Mouse (Mus musculus): ENCODE data around the gene Gif. TPM values are rescaled to one million over a fixed set of nuclear protein-coding genes. Genes with fewer than 3 reads are reported as not detected.

Gif gene
- polyA plus RNA-seq (2012; rRNA removed) = not detected in 2 replicates

DNA sequence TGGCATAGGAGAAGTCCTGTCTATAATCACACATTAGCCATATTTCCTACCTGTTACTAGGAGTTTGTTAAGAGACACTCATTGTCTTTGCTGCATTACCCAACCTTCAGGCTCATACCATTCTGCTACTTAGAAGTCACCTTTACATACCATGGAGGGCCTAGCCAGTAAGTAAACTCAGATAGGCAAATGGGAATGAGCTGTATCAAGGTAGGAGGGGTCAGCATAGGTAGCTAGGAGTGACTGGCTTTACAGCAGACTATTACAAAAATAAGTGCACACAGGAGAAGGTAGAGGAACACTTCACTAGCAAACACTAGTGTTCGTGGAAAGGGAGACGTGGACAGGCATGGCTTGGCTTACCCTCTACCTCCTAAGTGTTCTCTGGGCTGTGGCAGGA lies at the start of gene Gif:
Gene Gif (plus strand): TSS at position 257 of the 400 bp plus-strand sequence.

DNA sequence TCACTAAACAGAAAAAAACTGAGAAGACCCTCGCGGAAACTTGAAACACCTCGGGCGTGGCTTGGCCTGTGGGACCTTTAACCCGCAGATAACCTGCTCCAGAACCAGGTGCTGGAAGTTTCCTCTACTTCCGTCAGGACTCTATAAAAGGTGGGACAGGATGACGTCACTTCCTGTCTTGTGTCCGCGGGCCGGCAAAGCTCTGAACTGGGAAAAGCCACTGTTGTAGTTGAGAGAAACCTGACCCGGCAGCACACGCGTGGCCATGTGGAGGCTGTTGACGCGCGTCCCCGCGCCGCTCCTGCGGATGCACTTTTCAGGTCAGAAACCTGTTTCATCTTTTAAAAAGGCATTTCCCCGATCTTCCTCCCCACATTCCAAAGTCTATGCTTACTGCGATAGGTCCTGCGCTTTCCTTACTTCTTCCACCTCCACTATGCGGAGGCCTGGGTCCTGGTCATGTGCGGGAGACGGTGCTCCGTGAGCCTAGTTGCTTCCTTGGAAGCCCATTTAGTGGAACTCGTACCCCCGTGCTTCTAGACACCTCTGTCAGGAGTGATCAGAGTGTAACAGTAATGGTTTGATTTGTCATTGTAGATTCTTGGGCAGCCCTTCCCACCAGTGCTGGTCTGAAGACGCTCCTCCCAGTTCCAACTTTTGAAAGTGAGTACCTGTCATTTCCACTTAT lies 23.0 kb downstream of the Gif start, which contains the start of gene Mrpl16:
Gene Mrpl16 (plus strand): TSS at position 187 of the 688 bp plus-strand sequence.

Other genes with a start within 250 kb of the Gif start
- 2.4 and 2.9 TPM in 2 replicates for gene Ms4a6b, start 231.0 kb upstream of the Gif start, polyA plus RNA-seq (2012; rRNA removed)
- 0.20 and 0.32 TPM in 2 replicates for gene Ms4a4d, start 210.8 kb upstream of the Gif start, polyA plus RNA-seq (2012; rRNA removed)
- gene Ms4a6d, start 142.7 kb upstream of the Gif start, polyA plus RNA-seq (2012; rRNA removed) = 1.1 and 1.9 TPM in 2 replicates
- 0.19 TPM in 1 of 2 replicates, not detected in the other for gene Ms4a2, start 123.8 kb upstream of the Gif start, polyA plus RNA-seq (2012; rRNA removed)
- 0.25 and 0.50 TPM in 2 replicates for gene Ms4a3, start 106.7 kb upstream of the Gif start, polyA plus RNA-seq (2012; rRNA removed)
- gene Oosp2, start 87.0 kb upstream of the Gif start, polyA plus RNA-seq (2012; rRNA removed) = not detected in 2 replicates
- gene Oosp1, start 56.4 kb upstream of the Gif start, polyA plus RNA-seq (2012; rRNA removed) = not detected in 2 replicates
- gene Oosp3, start 50.5 kb upstream of the Gif start, polyA plus RNA-seq (2012; rRNA removed) = not detected in 2 replicates
- 36.8 and 39.9 TPM in 2 replicates for gene Mrpl16, start 22.8 kb downstream of the Gif start, polyA plus RNA-seq (2012; rRNA removed)
- gene Stx3, start 71.8 kb downstream of the Gif start, polyA plus RNA-seq (2012; rRNA removed) = 11.3 and 13.5 TPM in 2 replicates
- gene Olfr1417, start 91.7 kb downstream of the Gif start, polyA plus RNA-seq (2012; rRNA removed) = not detected in 2 replicates
- not detected in 2 replicates for gene Olfr1418, start 113.5 kb downstream of the Gif start, polyA plus RNA-seq (2012; rRNA removed)
- gene Olfr1419, start 127.6 kb downstream of the Gif start, polyA plus RNA-seq (2012; rRNA removed) = not detected in 2 replicates
- not detected in 2 replicates for gene Olfr1420, start 139.0 kb downstream of the Gif start, polyA plus RNA-seq (2012; rRNA removed)
- 27.2 and 36.1 TPM in 2 replicates for gene Patl1, start 164.8 kb downstream of the Gif start, polyA plus RNA-seq (2012; rRNA removed)
- 32.7 and 32.9 TPM in 2 replicates for gene Osbp, start 218.4 kb downstream of the Gif start, polyA plus RNA-seq (2012; rRNA removed)

All from central nervous system, embryonic 11.5 days (tissue).